Comparison of ENCODE assay signal across 24 mouse cellular contexts in the genomic region with DNA sequence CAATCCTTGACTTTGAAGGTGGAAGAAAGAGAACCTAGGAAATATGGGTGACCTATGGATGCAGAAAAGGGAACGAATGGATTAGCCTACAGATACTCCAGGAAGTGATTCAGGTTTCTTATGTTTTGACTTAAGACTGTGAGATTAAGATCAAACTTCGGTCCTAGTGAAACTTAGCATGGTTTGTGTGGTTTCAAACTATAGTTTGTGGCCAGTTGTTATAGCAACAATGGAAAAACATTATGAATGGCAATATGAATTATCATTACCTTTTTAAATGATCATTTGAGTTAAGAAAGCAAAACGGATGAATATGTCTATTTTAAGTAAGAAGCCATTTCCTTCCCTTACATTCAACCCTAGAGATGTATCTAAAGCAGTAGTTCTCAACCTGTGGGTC.
DNase-seq lines count a peak whose midpoint lies in the region; ATAC-seq lines count a peak whose summit lies in the region.
"Had no signal": no experiment of that assay in that cellular context is flagged by ENCODE, and none has a peak within 500 bp of the region (broad histone marks: within the 10 kb centered on the region; RNA-seq: fewer than 3 reads in every experiment).

No protein-coding gene starts in this region.

- DNase-seq in embryonic facial prominence, embryonic 10.5 days (ENCODE audit: low spot score) = no peak
- DNase-seq in T-cell, adult 2 months (ENCODE audit: low spot score) = peak; percentile 3
- DNase-seq in induced T-regulatory cell, adult 2 months (ENCODE audit: low read depth) = peak; percentile 81
- DNase-seq in splenic B cell, adult 2 months (ENCODE audit: low read depth, low spot score) = peak; percentile 41
- DNase-seq in frontal cortex, postnatal 25 days (ENCODE audit: low spot score in 2 of 2) = no peak
- no peak for DNase-seq in frontal cortex, adult 2 months (ENCODE audit: extremely low spot score in 1 of 2, low spot score in 1 of 2)
- no peak for DNase-seq in heart, postnatal 4 days
- DNase-seq: adrenal gland, postnatal 14 days; cerebellum, adult 11-12 months; cerebellum, adult 9-10 months; cerebellum, postnatal 36 days; gastrocnemius, adult 2 months; gastrocnemius, postnatal 25 days; heart, adult 11 months; heart, postnatal 36 days had no signal

- H3K36me3 ChIP-seq in embryonic facial prominence, embryonic 13.5 days = no peaks in the 10 kb centered on the region
- no peaks in the 10 kb centered on the region for H3K36me3 ChIP-seq in embryonic facial prominence, embryonic 10.5 days (replicated peaks)
- H3K36me3 ChIP-seq in splenic B cell, adult 2 months (ENCODE audit: control insufficient read depth, insufficient read depth, low read length, poor library complexity, severe bottlenecking) = no peaks in the 10 kb centered on the region
- H3K36me3 ChIP-seq: embryonic facial prominence, embryonic 12.5 days; forebrain, embryonic 12.5 days; G1E; heart, embryonic 13.5 days; hindbrain, embryonic 12.5 days; intestine, embryonic 15.5 days had no signal

- no peak for ATAC-seq in embryonic facial prominence, embryonic 13.5 days (ENCODE audit: insufficient number of reproducible peaks, insufficient read depth, low FRiP score, low TSS enrichment, low read depth)
- ATAC-seq: forebrain, embryonic 16.5 days; hindbrain, embryonic 16.5 days; intestine, embryonic 15.5 days had no signal

- 0 out of 2 replicates have a peak overlapping the region, but pooled peaks have one; percentile 64 for H3K4me2 ChIP-seq in embryonic facial prominence, embryonic 13.5 days
- H3K4me2 ChIP-seq: forebrain, embryonic 12.5 days; heart, embryonic 13.5 days; hindbrain, embryonic 12.5 days; intestine, embryonic 15.5 days had no signal

- H3K27ac ChIP-seq in embryonic facial prominence, embryonic 13.5 days = no peak overlapping the region
- H3K27ac ChIP-seq in embryonic facial prominence, embryonic 10.5 days (replicated peaks) = no peak overlapping the region
- H3K27ac ChIP-seq: forebrain, embryonic 12.5 days; gastrocnemius, adult 2 months; heart, embryonic 13.5 days; hindbrain, embryonic 12.5 days; intestine, embryonic 15.5 days had no signal

- no peaks in the 10 kb centered on the region for H3K27me3 ChIP-seq in embryonic facial prominence, embryonic 13.5 days
- no peaks in the 10 kb centered on the region for H3K27me3 ChIP-seq in embryonic facial prominence, embryonic 10.5 days (replicated peaks; ENCODE audit: low read depth, poor library complexity, severe bottlenecking)
- no peaks in the 10 kb centered on the region for H3K27me3 ChIP-seq in splenic B cell, adult 2 months (ENCODE audit: control insufficient read depth, insufficient read depth, low read length, poor library complexity, severe bottlenecking)
- H3K27me3 ChIP-seq: embryonic facial prominence, embryonic 12.5 days; forebrain, embryonic 12.5 days; heart, embryonic 13.5 days; hindbrain, embryonic 12.5 days; intestine, embryonic 15.5 days had no signal

- 61% methylated on average over 3 of the region's 3 CpGs for WGBS in embryonic facial prominence, embryonic 13.5 days
- 81% methylated on average over 3 of the region's 3 CpGs for WGBS in embryonic facial prominence, embryonic 10.5 days

- peaks cover 18% of the 10 kb centered on the region for H3K4me1 ChIP-seq in embryonic facial prominence, embryonic 13.5 days
- peaks cover 23% of the 10 kb centered on the region for H3K4me1 ChIP-seq in embryonic facial prominence, embryonic 10.5 days
- H3K4me1 ChIP-seq: forebrain, embryonic 12.5 days; hindbrain, embryonic 12.5 days; intestine, embryonic 15.5 days had no signal

- H3K9me3 ChIP-seq in embryonic facial prominence, embryonic 13.5 days = peaks cover 7% of the 10 kb centered on the region; the same call in 1 of the 2 replicates
- H3K9me3 ChIP-seq in embryonic facial prominence, embryonic 10.5 days = peaks cover 11% of the 10 kb centered on the region
- H3K9me3 ChIP-seq: embryonic facial prominence, embryonic 12.5 days; forebrain, embryonic 12.5 days; G1E; intestine, embryonic 15.5 days had no signal

- H3K9ac ChIP-seq in embryonic facial prominence, embryonic 13.5 days = no peak overlapping the region
- H3K9ac ChIP-seq: embryonic facial prominence, embryonic 12.5 days; forebrain, embryonic 12.5 days; heart, embryonic 13.5 days; hindbrain, embryonic 12.5 days; intestine, embryonic 15.5 days had no signal

- H3K4me3 ChIP-seq in embryonic facial prominence, embryonic 13.5 days = no peak overlapping the region
- H3K4me3 ChIP-seq in embryonic facial prominence, embryonic 10.5 days = no peak overlapping the region
- H3K4me3 ChIP-seq: embryonic facial prominence, embryonic 12.5 days; forebrain, embryonic 12.5 days; heart, embryonic 13.5 days; hindbrain, embryonic 12.5 days; intestine, embryonic 15.5 days had no signal

Comparison
In these comparisons a context has a peak if more than half of its experiments do, and no peak if none do; other contexts are left out.
1. DNase-seq: peak in T-cell, adult 2 months (single experiment), induced T-regulatory cell, adult 2 months (single experiment) and splenic B cell, adult 2 months (single experiment); none in embryonic facial prominence, embryonic 10.5 days (single experiment), frontal cortex, postnatal 25 days (0 of 2), frontal cortex, adult 2 months (0 of 2) and heart, postnatal 4 days (single experiment).